Comparison of ENCODE assay signal across 22 mouse cellular contexts in genomic region chr9:102274016-102274415, GRCm38 (mm10).
"Had no signal": no experiment of that assay in that cellular context is flagged by ENCODE, and none has a peak within 500 bp of the region (broad histone marks: within the 10 kb centered on the region; RNA-seq: fewer than 3 reads in every experiment).

No protein-coding gene starts in this region.

- H3K9me3 ChIP-seq: heart, embryonic 10.5 days; heart, embryonic 13.5 days; heart, embryonic 15.5 days; hindbrain, embryonic 13.5 days; hindbrain, embryonic 15.5 days; limb, embryonic 13.5 days; limb, embryonic 15.5 days; liver, embryonic 12.5 days had no signal

- DNase-seq: forebrain, postnatal 0 days; gastrocnemius, postnatal 14 days; gastrocnemius, postnatal 36 days; heart, adult 18-20 months; heart, postnatal 14 days; heart, postnatal 36 days; kidney, adult 2 months; kidney, adult 9 months; layer of hippocampus, adult 9-11 months; layer of hippocampus, postnatal 36 days; left cerebral cortex, postnatal 4 days had no signal

- H3K4me3 ChIP-seq: heart, embryonic 10.5 days; heart, embryonic 13.5 days; heart, embryonic 15.5 days; hindbrain, embryonic 13.5 days; hindbrain, embryonic 15.5 days; limb, embryonic 13.5 days; limb, embryonic 15.5 days; liver, embryonic 12.5 days had no signal

- H3K27ac ChIP-seq: heart, embryonic 10.5 days; heart, embryonic 13.5 days; heart, embryonic 15.5 days; hindbrain, embryonic 13.5 days; hindbrain, embryonic 15.5 days; hindbrain, postnatal 0 days; limb, embryonic 13.5 days; limb, embryonic 15.5 days; liver, embryonic 12.5 days; liver, embryonic 14.5 days had no signal

- H3K36me3 ChIP-seq: heart, embryonic 10.5 days; heart, embryonic 13.5 days; heart, embryonic 15.5 days; hindbrain, embryonic 13.5 days; hindbrain, embryonic 15.5 days; limb, embryonic 13.5 days; limb, embryonic 15.5 days; liver, embryonic 12.5 days had no signal

- H3K9ac ChIP-seq: forebrain, postnatal 0 days; heart, embryonic 13.5 days; heart, embryonic 15.5 days; hindbrain, embryonic 13.5 days; hindbrain, embryonic 15.5 days; limb, embryonic 13.5 days; limb, embryonic 15.5 days; liver, embryonic 12.5 days; liver, embryonic 14.5 days had no signal

- H3K4me2 ChIP-seq: heart, embryonic 13.5 days; heart, embryonic 15.5 days; hindbrain, embryonic 13.5 days; hindbrain, embryonic 15.5 days; limb, embryonic 13.5 days; limb, embryonic 15.5 days; liver, embryonic 12.5 days had no signal

- H3K27me3 ChIP-seq: hindbrain, embryonic 15.5 days; limb, embryonic 15.5 days had no signal

- H3K4me1 ChIP-seq: heart, embryonic 15.5 days; limb, embryonic 13.5 days; limb, embryonic 15.5 days; liver, embryonic 12.5 days had no signal

- ATAC-seq: forebrain, postnatal 0 days; hindbrain, postnatal 0 days; intestine, embryonic 16.5 days; liver, embryonic 12.5 days had no signal
